Mouse (Mus musculus): Measurements from ENCODE around the gene Ube2r2. TPM values are rescaled to one million over a fixed set of nuclear protein-coding genes. Genes with fewer than 3 reads are reported as not detected.

Ube2r2 gene
- polyA plus RNA-seq, 1 experiment from 2014 or later = 86.8 TPM

GRCm38 (mm10) chr4:41174631-41175030 is 39.1 kb downstream of the Ube2r2 start:
- ATAC-seq (ENCODE audit: insufficient number of reproducible peaks, insufficient read depth, low FRiP score, low read depth) = no peak
- Histone ChIP-seq H3K4me3 (ENCODE audit: control insufficient read depth in 1 of 2, insufficient read depth in 1 of 2, low read depth in 1 of 2, low read length in 2 of 2) (no peak overlapping the region), H3K4me2 (ENCODE audit: low read length) (no peak overlapping the region), H3K36me3 (ENCODE audit: control insufficient read depth, insufficient read depth, low read length) (peaks cover 50% of the 10 kb centered on the region), H3K9me3 (ENCODE audit: control insufficient read depth, low read length) (no peaks in the 10 kb centered on the region), H3K4me1 (ENCODE audit: control insufficient read depth in 2 of 2, insufficient read depth in 2 of 2, low read length in 2 of 2) (no peaks in the 10 kb centered on the region), H3K27ac (replicated peaks in 1 of 2; ENCODE audit: control insufficient read depth in 1 of 2, insufficient read depth in 1 of 2, low read depth in 2 of 2, low read length in 2 of 2) (no peak overlapping the region), H3K27me3 (ENCODE audit: control insufficient read depth, insufficient read depth, low read length) (no peaks in the 10 kb centered on the region), H3K9ac (ENCODE audit: low read length) (no peak overlapping the region)
- WGBS = 75% methylated on average over 2 of the region's 2 CpGs

GRCm38 (mm10) chr4:41179825-41180725 is 44.5 kb downstream of the Ube2r2 start:
- WGBS = 79% methylated on average over 15 of the region's 15 CpGs
- Histone ChIP-seq H3K9me3 (ENCODE audit: control insufficient read depth, low read length) (no peaks in the 10 kb centered on the region), H3K9ac (ENCODE audit: low read length) (no peak overlapping the region), H3K4me2 (ENCODE audit: low read length) (no peak overlapping the region), H3K27me3 (ENCODE audit: control insufficient read depth, insufficient read depth, low read length) (no peaks in the 10 kb centered on the region), H3K4me1 (ENCODE audit: control insufficient read depth in 2 of 2, insufficient read depth in 2 of 2, low read length in 2 of 2) (no peaks in the 10 kb centered on the region), H3K36me3 (ENCODE audit: control insufficient read depth, insufficient read depth, low read length) (peaks cover 57% of the 10 kb centered on the region), H3K4me3 (ENCODE audit: control insufficient read depth in 1 of 2, insufficient read depth in 1 of 2, low read depth in 1 of 2, low read length in 2 of 2) (no peak overlapping the region), H3K27ac (replicated peaks in 1 of 2; ENCODE audit: control insufficient read depth in 1 of 2, insufficient read depth in 1 of 2, low read depth in 2 of 2, low read length in 2 of 2) (no peak overlapping the region)
- no peak for ATAC-seq (ENCODE audit: insufficient number of reproducible peaks, insufficient read depth, low FRiP score, low read depth)

- Histone ChIP-seq H3K4me3 (ENCODE audit: control insufficient read depth in 1 of 2, insufficient read depth in 1 of 2, low read depth in 1 of 2, low read length in 2 of 2) (no peak overlapping the region), H3K4me2 (ENCODE audit: low read length) (no peak overlapping the region), H3K9me3 (ENCODE audit: control insufficient read depth, low read length) (no peaks in the 10 kb centered on the region), H3K36me3 (ENCODE audit: control insufficient read depth, insufficient read depth, low read length) (peaks cover 80% of the 10 kb centered on the region), H3K4me1 (ENCODE audit: control insufficient read depth in 2 of 2, insufficient read depth in 2 of 2, low read length in 2 of 2) (no peaks in the 10 kb centered on the region), H3K27me3 (ENCODE audit: control insufficient read depth, insufficient read depth, low read length) (no peaks in the 10 kb centered on the region), H3K27ac (replicated peaks in 1 of 2; ENCODE audit: control insufficient read depth in 1 of 2, insufficient read depth in 1 of 2, low read depth in 2 of 2, low read length in 2 of 2) (no peak overlapping the region), H3K9ac (ENCODE audit: low read length) (no peak overlapping the region)
- WGBS = 78% methylated on average over 2 of the region's 2 CpGs
- ATAC-seq (ENCODE audit: insufficient number of reproducible peaks, insufficient read depth, low FRiP score, low read depth) = no peak
Measured at GRCm38 (mm10) chr4:41189809-41190208, 54.3 kb downstream of the Ube2r2 start.

GRCm38 (mm10) chr4:41192544-41193512 is 57.3 kb downstream of the Ube2r2 start:
- 68% methylated on average over 14 of the region's 14 CpGs for WGBS

GRCm38 (mm10) chr4:41195328-41195727 is 59.8 kb downstream of the Ube2r2 start:
- ATAC-seq (ENCODE audit: insufficient number of reproducible peaks, insufficient read depth, low FRiP score, low read depth) = no peak
- Histone ChIP-seq H3K36me3 (ENCODE audit: control insufficient read depth, insufficient read depth, low read length) (peaks cover 100% of the 10 kb centered on the region), H3K4me1 (ENCODE audit: control insufficient read depth in 2 of 2, insufficient read depth in 2 of 2, low read length in 2 of 2) (peaks cover 3 to 11% of the 10 kb centered on the region in 2 experiments; a peak in 3 of 4 replicates), H3K27ac (replicated peaks in 1 of 2; ENCODE audit: control insufficient read depth in 1 of 2, insufficient read depth in 1 of 2, low read depth in 2 of 2, low read length in 2 of 2) (no peak overlapping the region), H3K4me3 (ENCODE audit: control insufficient read depth in 1 of 2, insufficient read depth in 1 of 2, low read depth in 1 of 2, low read length in 2 of 2) (no peak overlapping the region), H3K27me3 (ENCODE audit: control insufficient read depth, insufficient read depth, low read length) (no peaks in the 10 kb centered on the region), H3K9me3 (ENCODE audit: control insufficient read depth, low read length) (no peaks in the 10 kb centered on the region), H3K9ac (ENCODE audit: low read length) (no peak overlapping the region), H3K4me2 (ENCODE audit: low read length) (no peak overlapping the region)
- 90% methylated on average over 15 of the region's 15 CpGs for WGBS

More at GRCm38 (mm10) chr4:41192544-41193512, 57.3 kb downstream of the Ube2r2 start:
- no peaks in the 10 kb centered on the region for H3K27me3 ChIP-seq (ENCODE audit: control insufficient read depth, insufficient read depth, low read length)
- H3K9me3 ChIP-seq (ENCODE audit: control insufficient read depth, low read length) = no peaks in the 10 kb centered on the region
- no peak overlapping the region for H3K4me2 ChIP-seq (ENCODE audit: low read length)
- H3K4me3 ChIP-seq (ENCODE audit: control insufficient read depth in 1 of 2, insufficient read depth in 1 of 2, low read depth in 1 of 2, low read length in 2 of 2) = no peak overlapping the region
- no peak for ATAC-seq (ENCODE audit: insufficient number of reproducible peaks, insufficient read depth, low FRiP score, low read depth)
- peaks cover 3 to 11% of the 10 kb centered on the region in 2 experiments; a peak in 3 of 4 replicates for H3K4me1 ChIP-seq (ENCODE audit: control insufficient read depth in 2 of 2, insufficient read depth in 2 of 2, low read length in 2 of 2)
- no peak overlapping the region for H3K27ac ChIP-seq (replicated peaks in 1 of 2; ENCODE audit: control insufficient read depth in 1 of 2, insufficient read depth in 1 of 2, low read depth in 2 of 2, low read length in 2 of 2)
- H3K9ac ChIP-seq (ENCODE audit: low read length) = no peak overlapping the region
- H3K36me3 ChIP-seq (ENCODE audit: control insufficient read depth, insufficient read depth, low read length) = peaks cover 94% of the 10 kb centered on the region

GRCm38 (mm10) chr4:41196861-41197610 is 61.5 kb downstream of the Ube2r2 start:
- no peak overlapping the region for H3K4me2 ChIP-seq (ENCODE audit: low read length)
- H3K4me3 ChIP-seq (ENCODE audit: control insufficient read depth in 1 of 2, insufficient read depth in 1 of 2, low read depth in 1 of 2, low read length in 2 of 2) = no peak overlapping the region
- WGBS = 39% methylated on average over 3 of the region's 3 CpGs
- peaks cover 100% of the 10 kb centered on the region for H3K36me3 ChIP-seq (ENCODE audit: control insufficient read depth, insufficient read depth, low read length)
- peaks cover 3 to 11% of the 10 kb centered on the region in 2 experiments; a peak in 3 of 4 replicates for H3K4me1 ChIP-seq (ENCODE audit: control insufficient read depth in 2 of 2, insufficient read depth in 2 of 2, low read length in 2 of 2)
- H3K27ac ChIP-seq (replicated peaks in 1 of 2; ENCODE audit: control insufficient read depth in 1 of 2, insufficient read depth in 1 of 2, low read depth in 2 of 2, low read length in 2 of 2) = peak overlapping the region in 1 of 2 experiments; percentile 39; a peak in 3 of 4 replicates
- no peaks in the 10 kb centered on the region for H3K27me3 ChIP-seq (ENCODE audit: control insufficient read depth, insufficient read depth, low read length)
- 0 out of 2 replicates have a peak, but pooled peaks have one; percentile 34 for ATAC-seq (ENCODE audit: insufficient number of reproducible peaks, insufficient read depth, low FRiP score, low read depth)
- H3K9me3 ChIP-seq (ENCODE audit: control insufficient read depth, low read length) = no peaks in the 10 kb centered on the region
- no peak overlapping the region for H3K9ac ChIP-seq (ENCODE audit: low read length)

GRCm38 (mm10) chr4:41202135-41202534 is 66.6 kb downstream of the Ube2r2 start:
- no peaks in the 10 kb centered on the region for H3K9me3 ChIP-seq (ENCODE audit: control insufficient read depth, low read length)
- peaks cover 98% of the 10 kb centered on the region for H3K36me3 ChIP-seq (ENCODE audit: control insufficient read depth, insufficient read depth, low read length)
- peaks cover 2 to 4% of the 10 kb centered on the region in 2 experiments; a peak in 3 of 4 replicates for H3K4me1 ChIP-seq (ENCODE audit: control insufficient read depth in 2 of 2, insufficient read depth in 2 of 2, low read length in 2 of 2)
- no peak overlapping the region for H3K27ac ChIP-seq (replicated peaks in 1 of 2; ENCODE audit: control insufficient read depth in 1 of 2, insufficient read depth in 1 of 2, low read depth in 2 of 2, low read length in 2 of 2)
- no peaks in the 10 kb centered on the region for H3K27me3 ChIP-seq (ENCODE audit: control insufficient read depth, insufficient read depth, low read length)
- no peak overlapping the region for H3K4me2 ChIP-seq (ENCODE audit: low read length)
- ATAC-seq (ENCODE audit: insufficient number of reproducible peaks, insufficient read depth, low FRiP score, low read depth) = no peak
- no peak overlapping the region for H3K9ac ChIP-seq (ENCODE audit: low read length)
- no peak overlapping the region for H3K4me3 ChIP-seq (ENCODE audit: control insufficient read depth in 1 of 2, insufficient read depth in 1 of 2, low read depth in 1 of 2, low read length in 2 of 2)
- 86% methylated on average over 8 of the region's 8 CpGs for WGBS
